Mouse (Mus musculus) cerebellum, adult 2 months (tissue): ENCODE results near the gene Eya2.

Experiments used
- CTCF ChIP-seq: fragments of 200-500 bp; IDR thresholded peaks from 2 replicates; pipeline ENCODE4 v1.5.1; 2011; ENCODE audit warnings: low read depth, mild to moderate bottlenecking, control low read depth, low read length, moderate library complexity, borderline replicate concordance; ENCODE audit not compliant: insufficient read depth
- POLR2A ChIP-seq: fragments of 200-500 bp; IDR thresholded peaks from 2 replicates; pipeline ENCODE4 v1.6.1; 2011; ENCODE audit warnings: low read length, control low read depth, borderline replicate concordance; ENCODE audit not compliant: insufficient read depth

GRCm38 (mm10) chr2:165583044-165583443 lies 11.8 kb upstream of the Eya2 start:
- TF ChIP-seq CTCF (no peak), POLR2A (no peak)
